In genomic region chr7:3166270-3166669, GRCm38 (mm10) we compare ENCODE assay signal across 22 mouse cellular contexts. TPM values are rescaled to one million over a fixed set of nuclear protein-coding genes. Genes with fewer than 3 reads are reported as not detected.
"Had no signal": no experiment of that assay in that cellular context is flagged by ENCODE, and none has a peak within 500 bp of the region (broad histone marks: within the 10 kb centered on the region; RNA-seq: fewer than 3 reads in every experiment).

No protein-coding gene starts in this region.

- H3K4me3 ChIP-seq: lung, embryonic 15.5 days; megakaryocyte, embryonic 14.5 days; midbrain, embryonic 13.5 days; midbrain, embryonic 15.5 days; neural tube, embryonic 12.5 days had no signal

- H3K27me3 ChIP-seq: lung, embryonic 15.5 days; megakaryocyte, embryonic 14.5 days; midbrain, embryonic 13.5 days; midbrain, embryonic 15.5 days; neural tube, embryonic 12.5 days had no signal

- H3K27ac ChIP-seq: lung, embryonic 15.5 days; macrophage; midbrain, embryonic 13.5 days; midbrain, embryonic 15.5 days; neural tube, embryonic 12.5 days had no signal

- H3K4me1 ChIP-seq: lung, embryonic 15.5 days; megakaryocyte, embryonic 14.5 days; midbrain, embryonic 13.5 days; midbrain, embryonic 15.5 days; neural tube, embryonic 12.5 days had no signal

- H3K9me3 ChIP-seq: lung, embryonic 15.5 days; midbrain, embryonic 13.5 days; midbrain, embryonic 15.5 days; neural tube, embryonic 12.5 days had no signal

- H3K9ac ChIP-seq: liver, postnatal 0 days; lung, embryonic 15.5 days; midbrain, embryonic 13.5 days; midbrain, embryonic 15.5 days; neural tube, embryonic 12.5 days had no signal

- H3K36me3 ChIP-seq: lung, embryonic 15.5 days; midbrain, embryonic 13.5 days; midbrain, embryonic 15.5 days; neural tube, embryonic 12.5 days had no signal

- DNase-seq: liver, postnatal 0 days; lung, adult 2 months; lung, postnatal 14 days; lung, postnatal 36 days; right cerebral cortex, postnatal 25 days; right cerebral cortex, postnatal 4 days; spleen, adult 18-20 months; thymus, adult 18-20 months; thymus, postnatal 14 days; thymus, postnatal 4 days had no signal

RNA-seq across cellular contexts. Expression of gene AU018091, which starts 2.7 kb away (rescaled TPM):
- total RNA-seq: megakaryocyte progenitor cell, adult 5-6 weeks; midbrain, postnatal 0 days; monocyte, adult 5-6 weeks had no signal
- polyA plus RNA-seq: liver, postnatal 0 days; macrophage; midbrain, embryonic 13.5 days; midbrain, embryonic 15.5 days; midbrain, postnatal 0 days; neural tube, embryonic 14.5 days; small intestine, adult 2 months; thymus, postnatal 0 days had no signal
